Mouse (Mus musculus): ENCODE measurements around the gene Rgl1. TPM values are rescaled to one million over a fixed set of nuclear protein-coding genes. Genes with fewer than 3 reads are reported as not detected.

Rgl1 gene
- polyA plus RNA-seq, 1 experiment from 2014 or later = 13.9 TPM

DNA sequence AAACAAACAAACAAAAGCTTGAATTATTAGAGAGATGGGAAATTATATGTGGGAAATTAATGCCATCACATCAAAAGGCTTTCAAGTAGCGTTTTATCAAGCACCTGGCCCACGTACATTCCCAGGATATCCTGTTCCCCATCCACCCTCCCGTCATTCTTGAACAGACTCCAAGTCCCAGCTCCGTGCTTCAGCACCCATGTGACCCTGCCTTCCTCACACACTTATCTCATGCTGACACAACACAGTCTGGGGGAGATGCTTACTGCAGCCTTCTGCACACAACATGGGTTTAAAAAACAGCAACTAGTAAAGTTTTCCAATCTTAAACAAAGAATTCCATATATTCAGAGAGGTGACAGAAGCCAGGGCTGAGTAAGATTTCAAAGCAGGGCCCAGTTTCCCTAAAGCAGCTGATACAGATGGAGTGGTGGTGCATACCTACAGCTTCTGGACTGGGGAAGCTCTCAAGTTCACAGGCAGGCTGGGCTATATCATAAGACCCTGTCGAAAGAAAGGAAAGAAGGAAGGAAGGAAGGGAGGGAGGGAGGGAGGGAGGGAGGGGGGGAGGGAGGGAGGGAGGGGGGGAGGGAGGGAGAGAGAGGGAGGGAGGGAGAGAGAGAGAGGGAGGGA lies 38.4 kb downstream of the Rgl1 start:
- WGBS = 75% methylated on average over 4 of the region's 5 CpGs
- H3K9me3 ChIP-seq (replicated peaks; ENCODE audit: control insufficient read depth, low read length, poor library complexity, severe bottlenecking) = no peaks in the 10 kb centered on the region
- no peak overlapping the region for H3K9ac ChIP-seq (ENCODE audit: low read depth, low read length)
- ATAC-seq = no peak
- no peaks in the 10 kb centered on the region for H3K27me3 ChIP-seq (ENCODE audit: control insufficient read depth, insufficient read depth, low read depth, low read length)
- no peaks in the 10 kb centered on the region for H3K36me3 ChIP-seq (ENCODE audit: control insufficient read depth, insufficient read depth, low read length)
- no peak overlapping the region for H3K4me2 ChIP-seq (ENCODE audit: low read length)
- no peak overlapping the region for H3K4me3 ChIP-seq (ENCODE audit: low read depth, low read length)
- H3K27ac ChIP-seq (ENCODE audit: low read length) = no peak overlapping the region
- no peaks in the 10 kb centered on the region for H3K4me1 ChIP-seq (ENCODE audit: control insufficient read depth, insufficient read depth, low read length)

DNA sequence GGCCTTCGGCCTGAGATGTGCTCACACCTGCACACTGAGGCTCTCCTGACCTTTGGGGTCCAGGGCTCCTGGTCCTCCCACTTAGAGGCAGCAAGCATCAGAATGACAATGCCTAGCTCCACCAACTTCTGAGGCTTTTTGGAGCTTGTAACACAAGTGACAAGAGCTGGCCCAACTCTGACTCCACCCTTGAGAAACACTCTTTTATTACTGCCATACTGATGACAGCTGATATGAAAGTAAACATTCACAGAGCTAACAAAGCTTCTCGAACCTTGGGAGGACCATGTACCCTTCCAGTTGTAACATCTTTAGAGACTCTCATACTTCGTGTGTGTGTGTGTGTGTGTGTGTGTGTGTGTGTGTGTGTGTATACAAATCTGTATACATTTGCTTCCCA lies 40.1 kb downstream of the Rgl1 start:
- Histone ChIP-seq H3K36me3 (ENCODE audit: control insufficient read depth, insufficient read depth, low read length) (no peaks in the 10 kb centered on the region), H3K4me1 (ENCODE audit: control insufficient read depth, insufficient read depth, low read length) (no peaks in the 10 kb centered on the region), H3K9me3 (replicated peaks; ENCODE audit: control insufficient read depth, low read length, poor library complexity, severe bottlenecking) (no peaks in the 10 kb centered on the region), H3K4me3 (ENCODE audit: low read depth, low read length) (no peak overlapping the region), H3K9ac (ENCODE audit: low read depth, low read length) (no peak overlapping the region), H3K27ac (ENCODE audit: low read length) (no peak overlapping the region), H3K27me3 (ENCODE audit: control insufficient read depth, insufficient read depth, low read depth, low read length) (no peaks in the 10 kb centered on the region), H3K4me2 (ENCODE audit: low read length) (no peak overlapping the region)
- no peak for ATAC-seq
- 81% methylated on average over 3 of the region's 3 CpGs for WGBS

DNA sequence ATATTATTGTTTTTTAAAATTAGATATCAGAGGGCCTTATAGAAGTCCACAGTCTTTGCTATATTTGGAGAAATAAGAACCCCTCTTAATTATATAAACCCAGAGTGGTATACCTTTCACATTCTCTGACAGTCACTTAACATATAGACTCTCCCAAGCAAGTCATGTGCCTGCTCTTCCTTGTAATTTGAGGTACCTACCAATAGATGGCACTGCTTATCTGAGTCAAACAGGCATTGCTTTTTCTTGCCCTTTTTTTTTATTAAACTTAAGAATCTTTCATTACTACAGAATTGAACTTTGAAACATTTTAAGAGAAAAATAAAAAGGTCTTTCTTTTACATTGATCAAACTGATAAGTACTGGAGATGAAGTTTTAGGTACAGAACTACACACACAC lies 41.9 kb downstream of the Rgl1 start:
- H3K9me3 ChIP-seq (replicated peaks; ENCODE audit: control insufficient read depth, low read length, poor library complexity, severe bottlenecking) = no peaks in the 10 kb centered on the region
- no peaks in the 10 kb centered on the region for H3K27me3 ChIP-seq (ENCODE audit: control insufficient read depth, insufficient read depth, low read depth, low read length)
- no peaks in the 10 kb centered on the region for H3K4me1 ChIP-seq (ENCODE audit: control insufficient read depth, insufficient read depth, low read length)
- no peak overlapping the region for H3K9ac ChIP-seq (ENCODE audit: low read depth, low read length)
- no peak overlapping the region for H3K27ac ChIP-seq (ENCODE audit: low read length)
- no peak for ATAC-seq
- no peaks in the 10 kb centered on the region for H3K36me3 ChIP-seq (ENCODE audit: control insufficient read depth, insufficient read depth, low read length)
- no peak overlapping the region for H3K4me3 ChIP-seq (ENCODE audit: low read depth, low read length)
- no peak overlapping the region for H3K4me2 ChIP-seq (ENCODE audit: low read length)

DNA sequence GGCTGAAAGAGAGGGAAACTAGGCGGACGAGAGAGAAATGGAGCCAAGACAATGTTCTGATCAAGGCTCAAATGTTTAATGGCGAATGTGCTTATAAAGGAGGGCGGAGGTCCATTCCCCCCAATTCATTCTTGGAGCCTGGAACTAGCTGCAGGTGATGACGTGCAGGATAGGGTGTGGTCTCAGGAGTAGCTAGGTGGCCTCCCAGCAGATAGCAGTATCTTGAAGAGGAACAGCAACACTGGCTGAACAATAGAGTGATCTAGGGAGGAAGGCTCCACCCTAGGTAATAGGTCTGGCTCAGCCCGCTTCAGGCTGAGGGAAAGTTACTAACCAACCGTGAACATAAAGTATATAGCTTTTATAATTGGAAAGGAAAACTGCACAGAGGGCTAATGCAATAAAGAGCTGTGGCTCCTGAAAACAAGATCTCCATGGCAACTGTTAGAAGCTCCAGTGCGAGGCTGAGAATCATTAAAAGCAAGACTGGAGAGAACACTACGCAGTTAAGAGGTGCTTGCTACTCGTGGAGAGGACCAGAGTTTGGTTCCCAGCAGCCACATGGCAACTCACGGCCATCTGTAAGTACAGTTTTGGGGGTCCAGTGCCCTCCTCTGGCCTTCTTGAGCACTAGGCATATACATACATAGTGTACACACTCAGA lies 44.5 kb downstream of the Rgl1 start:
- WGBS = 86% methylated on average over 11 of the region's 11 CpGs
- H3K27ac ChIP-seq (ENCODE audit: low read length) = no peak overlapping the region
- no peak for ATAC-seq

DNA sequence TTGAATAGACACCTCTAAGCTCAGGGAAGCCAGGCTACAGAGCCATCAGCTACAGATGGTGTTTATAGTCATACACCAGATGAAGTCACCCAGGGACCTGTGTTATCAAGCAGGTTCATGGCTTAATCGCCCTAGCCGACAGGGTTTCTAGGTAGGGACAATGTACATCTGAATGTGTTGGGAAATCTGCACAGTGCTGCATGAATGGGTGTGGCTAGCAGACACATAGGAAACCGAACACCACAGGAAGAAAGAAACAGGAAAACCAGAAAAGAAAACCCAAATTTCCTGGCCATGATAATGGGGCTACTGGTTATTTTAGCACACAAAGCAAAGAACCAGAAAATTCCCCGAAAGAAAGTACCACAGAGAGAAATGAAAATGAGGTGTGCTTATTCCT lies 45.2 kb downstream of the Rgl1 start:
- no peak for ATAC-seq
- WGBS = 90% methylated on average over 4 of the region's 4 CpGs
- H3K9me3 ChIP-seq (replicated peaks; ENCODE audit: control insufficient read depth, low read length, poor library complexity, severe bottlenecking) = no peaks in the 10 kb centered on the region
- no peaks in the 10 kb centered on the region for H3K36me3 ChIP-seq (ENCODE audit: control insufficient read depth, insufficient read depth, low read length)
- H3K27ac ChIP-seq (ENCODE audit: low read length) = no peak overlapping the region
- H3K27me3 ChIP-seq (ENCODE audit: control insufficient read depth, insufficient read depth, low read depth, low read length) = no peaks in the 10 kb centered on the region
- H3K9ac ChIP-seq (ENCODE audit: low read depth, low read length) = no peak overlapping the region
- H3K4me3 ChIP-seq (ENCODE audit: low read depth, low read length) = no peak overlapping the region
- H3K4me1 ChIP-seq (ENCODE audit: control insufficient read depth, insufficient read depth, low read length) = no peaks in the 10 kb centered on the region
- no peak overlapping the region for H3K4me2 ChIP-seq (ENCODE audit: low read length)

More for the DNA sequence above, 44.5 kb downstream of the Rgl1 start:
- Histone ChIP-seq H3K4me1 (ENCODE audit: control insufficient read depth, insufficient read depth, low read length) (no peaks in the 10 kb centered on the region), H3K27me3 (ENCODE audit: control insufficient read depth, insufficient read depth, low read depth, low read length) (no peaks in the 10 kb centered on the region), H3K9ac (ENCODE audit: low read depth, low read length) (no peak overlapping the region), H3K4me2 (ENCODE audit: low read length) (no peak overlapping the region), H3K4me3 (ENCODE audit: low read depth, low read length) (no peak overlapping the region), H3K9me3 (replicated peaks; ENCODE audit: control insufficient read depth, low read length, poor library complexity, severe bottlenecking) (no peaks in the 10 kb centered on the region), H3K36me3 (ENCODE audit: control insufficient read depth, insufficient read depth, low read length) (no peaks in the 10 kb centered on the region)

DNA sequence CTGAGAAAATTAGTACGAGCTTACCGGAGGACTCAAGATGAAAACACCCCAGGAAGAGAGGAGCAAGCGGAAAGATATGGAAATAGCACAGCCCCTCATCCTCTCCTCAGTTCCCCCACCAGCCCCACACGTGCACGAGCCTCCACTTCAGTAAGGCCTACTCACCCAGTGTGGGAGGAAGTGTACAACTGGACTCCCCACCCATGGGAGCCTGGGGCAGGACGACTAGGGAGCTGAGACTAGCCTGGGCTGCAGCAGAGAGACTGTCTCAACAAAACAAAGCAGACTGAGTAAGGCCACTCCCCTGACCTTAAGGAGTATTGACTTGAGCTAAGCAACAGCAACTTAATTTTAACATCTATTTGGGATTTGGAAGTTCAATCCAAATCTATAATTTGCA lies 48.0 kb downstream of the Rgl1 start:
- no peak for ATAC-seq
- Histone ChIP-seq H3K27ac (ENCODE audit: low read length) (no peak overlapping the region), H3K9ac (ENCODE audit: low read depth, low read length) (no peak overlapping the region), H3K4me1 (ENCODE audit: control insufficient read depth, insufficient read depth, low read length) (no peaks in the 10 kb centered on the region), H3K27me3 (ENCODE audit: control insufficient read depth, insufficient read depth, low read depth, low read length) (no peaks in the 10 kb centered on the region), H3K9me3 (replicated peaks; ENCODE audit: control insufficient read depth, low read length, poor library complexity, severe bottlenecking) (no peaks in the 10 kb centered on the region), H3K4me2 (ENCODE audit: low read length) (no peak overlapping the region), H3K36me3 (ENCODE audit: control insufficient read depth, insufficient read depth, low read length) (no peaks in the 10 kb centered on the region), H3K4me3 (ENCODE audit: low read depth, low read length) (no peak overlapping the region)
- WGBS = 58% methylated on average over 6 of the region's 6 CpGs

DNA sequence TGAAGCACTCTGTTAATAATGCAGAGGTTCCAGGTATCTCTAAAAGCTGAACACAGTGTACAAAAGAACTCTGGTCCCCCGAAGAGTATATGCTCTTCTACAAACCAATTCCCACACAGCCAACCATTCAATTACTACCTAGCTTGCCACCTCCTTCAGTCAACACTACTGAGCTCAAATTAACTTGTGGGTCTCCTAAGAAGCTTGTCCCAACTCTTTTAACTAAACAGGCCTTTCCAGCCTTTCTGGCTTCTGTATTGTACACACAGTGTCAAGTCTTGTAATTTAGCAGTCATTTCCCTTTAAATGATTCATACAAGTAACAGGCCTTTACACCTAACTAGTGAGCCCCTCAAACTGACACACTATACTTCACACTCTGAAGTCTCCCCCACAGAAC lies 48.8 kb downstream of the Rgl1 start:
- no peak overlapping the region for H3K27ac ChIP-seq (ENCODE audit: low read length)
- no peaks in the 10 kb centered on the region for H3K9me3 ChIP-seq (replicated peaks; ENCODE audit: control insufficient read depth, low read length, poor library complexity, severe bottlenecking)
- ATAC-seq = no peak
- no peaks in the 10 kb centered on the region for H3K27me3 ChIP-seq (ENCODE audit: control insufficient read depth, insufficient read depth, low read depth, low read length)
- 88% methylated on average over 1 of the region's 1 CpGs for WGBS
- H3K36me3 ChIP-seq (ENCODE audit: control insufficient read depth, insufficient read depth, low read length) = no peaks in the 10 kb centered on the region
- H3K4me1 ChIP-seq (ENCODE audit: control insufficient read depth, insufficient read depth, low read length) = no peaks in the 10 kb centered on the region
- no peak overlapping the region for H3K9ac ChIP-seq (ENCODE audit: low read depth, low read length)
- no peak overlapping the region for H3K4me3 ChIP-seq (ENCODE audit: low read depth, low read length)
- H3K4me2 ChIP-seq (ENCODE audit: low read length) = no peak overlapping the region

DNA sequence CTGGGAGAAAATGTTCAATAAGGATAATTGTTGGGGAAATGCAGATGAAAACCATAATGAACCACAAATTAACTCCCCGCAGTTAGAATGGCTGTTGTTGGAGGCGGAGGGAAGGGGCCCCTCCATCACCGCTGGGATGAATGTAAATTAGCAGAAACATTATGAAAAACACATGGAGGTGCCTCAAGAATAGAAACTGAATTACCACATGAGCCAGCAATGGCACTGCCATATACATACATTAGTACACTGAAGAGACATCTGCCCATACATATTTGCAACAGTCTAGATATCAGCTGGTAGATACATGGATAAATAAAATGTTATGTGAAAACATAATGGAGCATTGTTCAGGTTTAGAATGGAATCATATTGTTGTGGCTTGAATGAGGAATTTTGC lies 51.7 kb downstream of the Rgl1 start:
- Histone ChIP-seq H3K9me3 (replicated peaks; ENCODE audit: control insufficient read depth, low read length, poor library complexity, severe bottlenecking) (no peaks in the 10 kb centered on the region), H3K27me3 (ENCODE audit: control insufficient read depth, insufficient read depth, low read depth, low read length) (no peaks in the 10 kb centered on the region), H3K4me1 (ENCODE audit: control insufficient read depth, insufficient read depth, low read length) (no peaks in the 10 kb centered on the region), H3K4me2 (ENCODE audit: low read length) (no peak overlapping the region), H3K4me3 (ENCODE audit: low read depth, low read length) (no peak overlapping the region), H3K36me3 (ENCODE audit: control insufficient read depth, insufficient read depth, low read length) (no peaks in the 10 kb centered on the region), H3K9ac (ENCODE audit: low read depth, low read length) (no peak overlapping the region), H3K27ac (ENCODE audit: low read length) (no peak overlapping the region)
- 77% methylated on average over 3 of the region's 3 CpGs for WGBS
- no peak for ATAC-seq

DNA sequence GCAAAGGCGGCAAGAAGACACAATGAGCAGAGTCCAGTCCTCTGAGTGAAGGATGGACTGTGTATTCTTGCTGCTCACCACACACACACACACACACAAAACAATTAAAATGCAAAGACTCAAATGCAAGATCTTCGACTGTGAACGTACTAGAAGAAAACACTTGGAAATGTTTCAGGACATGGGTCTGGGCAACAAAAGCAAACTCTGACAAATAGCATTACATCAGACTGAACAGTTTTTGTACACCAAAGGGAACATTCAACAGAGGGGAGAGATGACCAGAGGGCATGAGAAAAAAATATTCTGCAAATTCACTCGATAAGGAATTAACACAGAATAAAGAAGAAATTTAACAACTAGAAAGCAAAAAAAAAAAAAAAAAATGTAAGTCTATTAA lies 52.2 kb downstream of the Rgl1 start:
- Histone ChIP-seq H3K4me3 (ENCODE audit: low read depth, low read length) (no peak overlapping the region), H3K27me3 (ENCODE audit: control insufficient read depth, insufficient read depth, low read depth, low read length) (no peaks in the 10 kb centered on the region), H3K36me3 (ENCODE audit: control insufficient read depth, insufficient read depth, low read length) (no peaks in the 10 kb centered on the region), H3K9ac (ENCODE audit: low read depth, low read length) (no peak overlapping the region), H3K27ac (ENCODE audit: low read length) (no peak overlapping the region), H3K9me3 (replicated peaks; ENCODE audit: control insufficient read depth, low read length, poor library complexity, severe bottlenecking) (no peaks in the 10 kb centered on the region), H3K4me2 (ENCODE audit: low read length) (no peak overlapping the region), H3K4me1 (ENCODE audit: control insufficient read depth, insufficient read depth, low read length) (no peaks in the 10 kb centered on the region)
- 76% methylated on average over 4 of the region's 4 CpGs for WGBS
- ATAC-seq = no peak

All from midbrain, embryonic 16.5 days (tissue).